Mouse (Mus musculus) central nervous system, embryonic 14 days (tissue): ENCODE results near the gene Rnf13. TPM values are rescaled to one million over a fixed set of nuclear protein-coding genes. Genes with fewer than 3 reads are reported as not detected.

ENCODE experiments used
- polyA plus RNA-seq: library from polyadenylated mRNA; depleted of rRNA; stranded (reverse); fragments of >200 nt; gene quantifications from 2 replicates; pipeline ENCODE4 v1.2.3, GENCODE M21; 2012; rRNA removed

Gene Rnf13
- 38.3 and 46.7 TPM in 2 replicates for polyA plus RNA-seq

GRCm38 (mm10) chr3:57735511-57736370 is at the start of gene Rnf13:
Gene Rnf13, plus strand, starts transcription at chr3:57736062.

GRCm38 (mm10) chr3:57692719-57693118 is 43.1 kb upstream of the Rnf13 start, which contains the start of gene Ankub1:
Gene Ankub1, minus strand, starts transcription at chr3:57692799.

GRCm38 (mm10) chr3:57847760-57848185 is 111.9 kb downstream of the Rnf13 start, which contains the start of gene Pfn2:
Gene Pfn2, minus strand, starts transcription at chr3:57848079.

Other genes starting within 250 kb of the Rnf13 start
- 21.6 and 24.7 TPM in 2 replicates for gene Wwtr1, start 160.2 kb upstream of the Rnf13 start, polyA plus RNA-seq
- gene Commd2, start 84.3 kb upstream of the Rnf13 start, polyA plus RNA-seq = 56.8 and 59.4 TPM in 2 replicates
- 0.04 and 0.13 TPM in 2 replicates for gene Ankub1, start 43.3 kb upstream of the Rnf13 start, polyA plus RNA-seq
- gene Pfn2, start 112.0 kb downstream of the Rnf13 start, polyA plus RNA-seq = 395 and 447 TPM in 2 replicates